In genomic region chr5:130596541-130596940, GRCm38 (mm10) we compare ENCODE assay signal across 19 mouse cellular contexts.
"Had no signal": no experiment of that assay in that cellular context is flagged by ENCODE, and none has a peak within 500 bp of the region (broad histone marks: within the 10 kb centered on the region; RNA-seq: fewer than 3 reads in every experiment).

No protein-coding gene starts in this region.

- ATAC-seq: midbrain, embryonic 16.5 days had no signal

- H3K27me3 ChIP-seq: midbrain, embryonic 12.5 days; neural tube, embryonic 13.5 days; neural tube, embryonic 15.5 days had no signal

- DNase-seq: lung, adult 18-20 months; lung, embryonic 14.5 days; lung, postnatal 10 days; lung, postnatal 4 days; midbrain, embryonic 14.5 days; retina, postnatal 1 day; right cerebral cortex, adult 18-20 months; right cerebral cortex, postnatal 25 days; right cerebral cortex, postnatal 4 days; spleen, adult 18-20 months; thymus, adult 18-20 months; thymus, postnatal 14 days; thymus, postnatal 36 days had no signal

- H3K4me3 ChIP-seq: midbrain, embryonic 10.5 days; midbrain, embryonic 12.5 days; myocyte; neural tube, embryonic 13.5 days; neural tube, embryonic 15.5 days had no signal

- H3K4me2 ChIP-seq: lung, embryonic 14.5 days; midbrain, embryonic 12.5 days; neural tube, embryonic 13.5 days; neural tube, embryonic 15.5 days had no signal

- H3K9me3 ChIP-seq: midbrain, embryonic 10.5 days; midbrain, embryonic 12.5 days; neural tube, embryonic 13.5 days; neural tube, embryonic 15.5 days had no signal

- H3K27ac ChIP-seq: midbrain, embryonic 10.5 days; midbrain, embryonic 12.5 days; neural tube, embryonic 13.5 days; neural tube, embryonic 15.5 days had no signal

- H3K4me1 ChIP-seq: midbrain, embryonic 10.5 days; midbrain, embryonic 12.5 days; neural tube, embryonic 13.5 days; neural tube, embryonic 15.5 days had no signal

- H3K36me3 ChIP-seq: midbrain, embryonic 10.5 days; midbrain, embryonic 12.5 days; neural tube, embryonic 13.5 days; neural tube, embryonic 15.5 days had no signal

- H3K9ac ChIP-seq: lung, embryonic 14.5 days; midbrain, embryonic 12.5 days; neural tube, embryonic 13.5 days; neural tube, embryonic 15.5 days had no signal
